Mouse (Mus musculus): Measurements from ENCODE around the gene Rad51b.

Rad51b gene

GRCm38 (mm10) chr12:79535532-79536437, 238.7 kb downstream of the Rad51b start:
- no peak for DNase-seq

DNA sequence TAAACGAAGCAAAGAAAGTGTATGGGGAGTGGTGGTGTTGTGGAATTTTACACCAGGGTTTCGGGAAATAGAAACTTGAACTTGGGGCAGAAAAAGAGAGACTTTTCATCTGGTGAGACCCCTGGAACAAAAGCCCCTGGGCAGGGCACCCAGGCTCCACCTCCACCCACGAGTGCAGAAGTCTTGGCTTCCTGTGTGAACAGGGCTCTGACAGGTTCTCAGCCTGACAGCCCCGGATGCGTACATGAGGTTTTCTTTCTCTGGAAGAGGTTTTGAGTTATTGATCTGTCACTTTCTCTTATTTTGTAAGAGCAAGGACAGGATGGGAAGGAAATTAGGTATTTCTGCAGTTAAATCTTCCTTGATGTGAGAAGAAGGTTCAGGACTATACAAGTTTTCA, 243.1 kb downstream of the Rad51b start:
- no peak for DNase-seq

DNA sequence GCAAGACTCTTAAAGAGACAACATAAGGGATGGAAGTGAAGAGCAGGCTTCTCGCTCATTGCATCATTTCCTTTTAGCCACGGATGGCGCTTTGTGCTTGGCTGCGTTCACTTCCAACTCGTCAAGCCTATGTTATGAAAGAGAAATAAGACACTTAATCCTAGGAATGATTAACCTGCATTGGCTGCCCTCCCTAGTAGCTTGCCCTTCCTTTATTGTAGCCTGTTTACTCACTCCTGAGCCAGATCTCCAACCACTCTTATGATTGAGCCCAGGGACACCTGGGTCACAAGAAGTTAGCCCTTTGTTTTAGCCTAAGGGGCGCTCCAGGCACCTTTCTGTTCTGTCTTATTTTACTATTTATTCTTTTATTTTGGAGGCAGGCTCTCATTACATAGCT, 244.5 kb downstream of the Rad51b start:
- no peak for DNase-seq

GRCm38 (mm10) chr12:79545063-79545462, 248.0 kb downstream of the Rad51b start:
- no peak for DNase-seq

DNA sequence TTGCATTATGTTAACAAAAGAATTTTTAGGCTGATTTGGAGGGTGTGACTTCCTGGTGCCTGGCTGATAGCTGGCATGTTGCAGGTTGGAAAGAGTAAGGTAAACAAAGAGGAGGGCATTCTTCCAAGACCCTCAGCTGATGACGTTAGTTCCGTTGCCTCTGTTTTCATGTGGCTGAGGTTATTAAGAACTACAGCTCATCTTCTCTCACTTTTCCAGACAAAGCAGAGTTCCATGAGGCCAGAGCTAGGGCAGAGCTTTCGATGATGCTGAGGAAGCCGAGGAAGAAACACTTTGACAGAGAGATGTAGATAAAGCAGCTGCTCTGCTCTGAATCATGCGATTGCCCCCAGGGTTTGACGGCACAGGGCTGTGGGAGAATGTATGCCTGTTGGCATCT, 250.5 kb downstream of the Rad51b start:
- no peak for DNase-seq

DNA sequence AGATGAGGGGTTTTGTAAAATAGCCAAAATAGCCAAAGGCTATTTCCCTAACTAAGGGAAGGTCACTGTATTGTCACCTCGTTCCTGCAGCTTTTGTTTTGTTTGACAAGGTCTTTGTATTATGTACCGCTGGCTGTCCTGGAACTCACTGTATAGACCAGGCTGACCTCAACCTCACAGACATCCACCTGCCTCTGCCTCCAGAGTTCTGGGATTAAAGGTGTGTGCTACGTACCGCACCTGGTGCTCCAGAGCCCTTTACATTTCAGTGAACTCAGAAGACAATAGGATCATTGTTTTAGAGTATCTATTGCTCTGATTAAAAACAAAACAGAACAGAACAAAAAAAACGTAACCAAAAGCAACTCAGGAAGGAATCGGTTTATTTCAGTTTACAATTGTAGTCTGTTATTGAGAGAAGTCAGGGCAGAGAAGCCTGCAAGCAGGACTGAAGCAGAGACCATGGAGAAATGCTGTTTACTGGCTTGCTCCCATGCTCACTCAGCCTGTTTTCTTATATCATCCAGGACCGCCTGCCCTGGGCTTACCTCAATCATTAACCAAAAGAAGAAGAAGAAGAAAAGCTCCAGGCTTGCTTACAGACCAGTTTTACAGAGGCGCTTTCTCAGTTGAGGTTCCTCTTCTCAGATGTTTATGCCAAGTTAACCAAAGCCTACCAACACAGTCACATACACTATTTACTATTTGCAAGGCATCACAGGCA, 251.7 kb downstream of the Rad51b start:
- DNase-seq: no peak

DNA sequence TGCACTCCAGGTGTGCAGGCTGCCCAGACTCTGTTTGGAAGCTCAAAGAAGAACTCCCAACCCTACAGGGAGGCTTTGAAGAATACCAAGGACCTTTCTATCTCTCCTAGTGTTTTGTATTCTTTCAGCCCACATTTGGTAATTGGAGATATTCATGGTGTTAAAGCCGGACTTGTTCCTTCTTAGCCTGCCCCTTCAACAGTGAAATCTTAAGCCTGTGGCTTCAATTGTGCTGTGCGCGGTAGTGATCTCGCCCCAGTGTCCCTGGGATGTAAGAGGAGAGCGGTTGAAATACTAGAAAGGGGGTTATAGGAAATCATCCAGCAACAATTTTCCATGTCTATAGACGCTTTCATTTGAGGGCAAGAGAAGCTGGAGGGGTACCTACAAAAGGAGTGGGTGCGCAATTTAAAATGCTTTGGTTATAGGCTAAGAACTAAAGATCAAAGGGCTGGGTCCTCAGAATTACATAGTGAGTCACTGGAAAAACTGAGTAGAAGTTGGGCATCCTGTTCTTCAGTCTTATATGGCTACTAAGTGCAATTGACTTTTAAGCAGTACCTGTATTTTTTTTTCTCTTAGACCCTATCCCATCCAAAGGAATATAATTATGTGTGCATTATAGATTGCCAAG, 253.1 kb downstream of the Rad51b start:
- DNase-seq: no peak

DNA sequence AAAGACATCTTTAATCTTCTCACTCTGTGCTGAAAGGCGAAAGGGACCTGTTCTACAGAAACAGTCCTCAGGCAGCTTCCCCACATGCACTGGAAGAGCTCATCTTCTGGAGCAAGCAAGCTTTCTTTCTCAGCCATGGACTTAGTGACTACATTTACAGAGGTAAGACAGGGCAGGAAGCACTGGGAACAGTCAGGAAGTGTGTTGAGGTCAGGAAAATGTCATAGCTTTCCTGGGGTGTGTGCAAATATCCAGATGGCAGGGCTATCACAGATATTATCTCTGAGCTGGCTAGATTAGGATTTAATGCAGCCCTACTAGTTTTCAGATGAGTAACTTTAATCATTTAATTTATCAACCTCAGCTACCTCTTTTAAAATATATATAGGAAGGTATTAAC, 254.2 kb downstream of the Rad51b start:
- no peak for DNase-seq

DNA sequence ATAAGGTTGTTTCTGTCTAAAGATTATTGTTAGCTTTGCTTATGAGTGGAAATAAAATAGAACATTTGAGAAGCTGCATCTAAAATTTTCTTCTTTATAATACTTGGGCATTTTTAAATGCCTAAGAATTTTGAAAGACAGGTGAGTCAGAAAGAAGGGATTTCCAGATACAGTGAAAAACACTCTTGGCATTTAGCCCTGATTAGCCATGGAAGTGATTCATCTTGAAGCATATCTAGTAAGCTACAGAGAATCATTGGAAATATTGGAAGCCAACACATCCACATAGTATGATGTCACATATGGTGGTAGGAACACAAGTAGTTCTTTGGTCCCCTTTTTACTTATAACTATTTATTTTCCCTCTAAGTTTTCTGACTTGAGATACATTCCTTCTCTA, 256.0 kb downstream of the Rad51b start:
- DNase-seq: no peak

DNA sequence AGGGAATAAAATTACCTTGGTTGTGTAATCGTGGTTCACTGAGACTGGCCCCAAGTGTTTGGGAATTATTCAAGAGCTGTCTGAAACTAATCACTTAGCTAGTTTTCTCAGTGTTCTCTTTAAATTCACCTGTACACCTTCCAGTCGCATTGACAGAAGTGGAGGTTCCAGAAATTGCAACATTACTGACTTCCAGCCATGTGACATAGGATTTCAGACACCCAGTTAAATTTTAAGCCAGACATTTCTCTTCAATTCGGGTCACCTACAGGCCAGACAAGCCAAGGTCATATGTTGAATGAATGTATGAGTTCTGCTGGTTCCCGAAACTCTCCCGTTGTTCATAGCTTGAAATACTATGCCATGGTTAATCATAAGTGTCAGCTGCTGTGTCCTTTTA, 260.8 kb downstream of the Rad51b start:
- DNase-seq: no peak

DNA sequence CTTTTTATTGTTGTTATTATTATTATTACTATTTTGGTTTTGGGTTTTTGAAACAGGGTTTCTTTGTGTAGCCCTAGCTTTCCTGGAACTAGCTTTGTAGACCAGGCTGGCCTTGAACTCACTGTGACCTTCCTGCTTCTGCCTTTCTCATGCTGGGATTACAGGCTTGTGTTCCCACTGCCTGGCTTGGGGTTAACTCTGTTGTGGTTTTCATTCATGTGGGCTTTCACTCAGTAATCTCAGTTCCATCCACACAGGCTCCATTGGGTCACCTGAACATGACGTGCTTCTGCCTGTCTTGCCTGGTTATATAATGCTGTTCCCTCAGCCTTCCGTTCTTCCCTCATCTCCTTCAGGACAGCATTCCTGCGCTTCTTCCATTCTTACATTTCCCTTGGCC, 261.6 kb downstream of the Rad51b start:
- DNase-seq: no peak

DNA sequence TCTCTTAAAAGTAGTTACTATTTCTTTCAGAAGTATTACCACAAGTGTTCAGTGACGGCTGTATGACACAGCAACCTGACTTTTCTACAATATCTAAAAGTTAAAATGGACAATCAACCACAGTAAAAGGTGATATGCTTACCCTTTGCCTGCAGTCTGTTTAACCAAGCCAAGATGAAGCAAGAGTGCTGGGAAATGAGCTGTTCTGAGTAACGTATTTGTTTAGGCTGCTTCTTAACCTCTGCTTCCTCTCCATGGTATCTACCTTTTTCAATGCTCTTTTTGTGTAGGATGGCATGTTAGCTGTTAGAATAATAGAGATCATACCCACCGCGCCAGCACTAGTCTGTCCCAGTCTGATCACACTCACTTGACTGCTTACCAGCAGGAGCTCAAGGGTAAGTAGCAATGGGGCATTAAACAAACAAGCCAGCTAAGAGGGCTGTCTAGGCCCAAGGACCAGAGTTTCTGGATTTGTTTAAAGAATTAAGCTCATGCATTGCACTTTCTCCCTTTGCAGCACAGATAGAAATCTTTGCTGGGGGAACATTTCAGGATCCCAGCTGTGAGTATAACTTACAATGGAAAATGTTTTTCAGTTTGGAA, 262.4 kb downstream of the Rad51b start:
- no peak for DNase-seq

- DNase-seq: no peak
Observed at GRCm38 (mm10) chr12:79560084-79560699, 263.1 kb downstream of the Rad51b start.

GRCm38 (mm10) chr12:79560893-79561292, 263.8 kb downstream of the Rad51b start:
- no peak for DNase-seq

DNA sequence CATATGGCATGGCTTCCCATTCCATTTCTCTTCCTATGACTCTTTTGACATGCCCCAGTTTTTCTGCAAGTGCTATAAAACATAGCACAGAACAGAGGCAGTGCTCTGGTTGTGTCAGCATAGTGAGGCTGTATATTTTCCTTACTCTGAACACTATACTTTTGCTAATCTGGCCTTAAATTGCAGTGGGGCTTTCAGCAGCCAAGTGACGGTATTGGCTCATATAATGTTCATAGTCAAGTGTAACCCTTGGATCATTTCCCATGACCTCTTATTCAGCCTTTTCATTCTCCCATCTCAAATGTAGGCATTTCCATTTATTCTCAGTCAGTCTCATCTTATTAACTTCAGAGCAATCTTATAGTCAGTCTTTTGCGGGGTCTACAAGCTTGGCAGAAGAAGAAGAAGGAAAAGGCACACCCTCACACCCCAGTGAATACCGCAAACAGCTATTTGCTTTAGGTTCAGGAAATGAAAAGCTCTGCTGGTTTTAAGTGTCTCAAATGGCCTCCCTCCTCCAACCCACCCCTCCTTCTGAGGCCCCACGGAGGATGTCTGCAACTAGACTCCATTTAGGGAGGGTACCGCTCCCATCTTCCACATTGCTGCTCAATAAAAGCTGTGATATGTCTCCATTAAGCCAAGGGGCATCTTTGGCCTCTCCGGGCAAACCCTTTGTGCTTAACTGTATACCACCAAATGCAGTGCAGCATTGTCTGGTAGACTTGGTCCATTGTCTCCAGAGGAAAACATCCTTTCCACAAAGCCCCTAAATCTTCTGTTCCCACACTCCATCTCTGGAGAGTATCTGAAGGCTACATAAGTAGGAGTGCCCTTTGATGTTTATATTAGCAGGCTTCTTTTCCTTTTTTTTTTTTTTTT, 277.3 kb downstream of the Rad51b start:
- DNase-seq: no peak

DNA sequence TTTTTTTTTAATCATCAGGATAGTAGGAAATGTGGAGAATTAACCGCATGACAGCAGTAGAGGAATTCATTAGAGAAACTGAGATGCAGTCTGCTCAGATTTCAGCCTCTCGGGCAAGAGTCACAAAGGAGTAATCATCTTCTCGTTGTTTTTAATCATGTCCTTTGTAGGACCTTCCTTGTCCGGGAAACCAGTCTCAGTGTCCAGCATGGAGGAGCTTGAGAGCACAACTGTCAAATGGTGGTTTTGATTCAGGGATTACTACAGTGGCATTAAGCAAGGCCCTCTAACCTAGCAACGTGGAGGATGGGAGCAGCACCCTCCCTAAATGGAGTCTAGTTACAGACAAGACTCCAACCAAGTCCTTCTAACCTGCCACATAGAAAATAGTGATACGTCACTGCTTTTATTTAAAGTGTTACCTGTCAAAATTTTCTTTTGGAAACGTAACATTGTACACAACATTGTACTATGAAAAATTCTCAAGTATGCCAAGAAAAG, 278.0 kb downstream of the Rad51b start:
- no peak for DNase-seq

- DNase-seq: no peak
Observed at GRCm38 (mm10) chr12:79577525-79577924, 280.4 kb downstream of the Rad51b start.

- no peak for DNase-seq
Observed at GRCm38 (mm10) chr12:79579018-79579585, 282.0 kb downstream of the Rad51b start.

DNA sequence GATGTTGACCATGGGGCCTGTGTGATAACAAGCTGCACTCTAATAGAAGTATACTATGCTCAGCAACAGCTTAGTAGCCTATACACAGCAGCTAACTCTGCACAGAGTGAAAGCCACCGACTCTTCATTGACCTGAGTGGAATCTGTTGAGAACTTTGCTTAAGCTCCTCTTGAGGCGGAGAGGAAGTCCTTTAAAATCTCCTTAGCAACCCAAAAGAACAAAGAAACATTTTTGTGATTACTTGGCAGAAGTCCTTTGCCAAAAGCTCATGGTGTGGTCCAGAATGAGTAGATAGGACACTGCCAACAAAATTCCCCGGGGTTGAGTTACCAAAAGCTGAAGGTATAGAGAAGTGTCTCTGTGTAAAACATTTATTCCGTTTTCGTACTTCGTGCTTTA, 282.8 kb downstream of the Rad51b start:
- no peak for DNase-seq

DNA sequence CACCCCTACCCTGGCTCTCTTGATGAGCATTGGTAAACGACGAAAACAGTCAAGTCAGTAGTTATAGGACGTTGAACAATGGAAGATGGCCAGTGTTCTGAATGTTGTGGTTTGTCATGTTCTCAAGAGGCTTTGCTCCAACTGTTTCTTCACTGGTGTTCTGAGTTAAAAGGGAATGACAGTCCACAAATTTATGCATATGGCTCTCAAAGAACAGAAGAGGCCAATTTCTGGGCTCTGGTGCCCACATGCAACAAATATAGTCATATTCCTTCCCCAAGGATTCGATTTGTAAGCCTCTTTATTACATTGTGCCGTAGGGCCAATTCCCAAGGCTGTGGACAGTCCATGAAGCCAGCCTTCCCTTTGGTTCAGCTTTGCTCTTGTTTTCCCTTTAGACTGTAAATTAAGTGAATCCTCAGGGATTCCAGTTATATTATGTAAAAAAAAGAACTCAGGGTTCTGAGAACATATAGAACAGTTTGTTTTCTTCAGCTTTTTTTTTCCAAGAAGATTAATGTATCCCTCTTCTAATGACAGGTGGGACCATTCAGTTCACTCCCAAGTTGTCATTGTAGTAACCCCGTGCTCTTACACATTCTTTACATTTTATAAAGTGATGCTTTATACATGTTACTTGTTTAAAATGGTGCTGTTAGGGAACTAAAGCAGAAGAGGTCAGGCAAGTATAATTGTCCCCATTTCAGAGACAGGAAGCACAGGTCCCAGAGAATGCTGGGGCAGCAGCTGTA, 287.6 kb downstream of the Rad51b start:
- no peak for DNase-seq
